Mouse (Mus musculus) heart, adult 2 months (tissue): ENCODE data around the gene Bloc1s6.

ENCODE experiments used
- CTCF ChIP-seq: fragments of 200-600 bp; IDR thresholded peaks from 2 replicates; pipeline ENCODE4 v1.8.1; 2022; ENCODE audit warnings: antibody characterized with exemption, mild to moderate bottlenecking, moderate library complexity
- EP300 ChIP-seq: fragments of 200-500 bp; IDR thresholded peaks from 2 replicates; pipeline ENCODE4 v1.6.1; 2011; ENCODE audit warnings: low read depth, low read length, control low read depth; ENCODE audit not compliant: insufficient read depth
- POLR2A ChIP-seq: fragments of 200-500 bp; IDR thresholded peaks from 2 replicates; pipeline ENCODE4 v1.6.1; 2011; ENCODE audit warnings: mild to moderate bottlenecking, low read depth, low read length, control low read depth; ENCODE audit not compliant: insufficient read depth

DNA sequence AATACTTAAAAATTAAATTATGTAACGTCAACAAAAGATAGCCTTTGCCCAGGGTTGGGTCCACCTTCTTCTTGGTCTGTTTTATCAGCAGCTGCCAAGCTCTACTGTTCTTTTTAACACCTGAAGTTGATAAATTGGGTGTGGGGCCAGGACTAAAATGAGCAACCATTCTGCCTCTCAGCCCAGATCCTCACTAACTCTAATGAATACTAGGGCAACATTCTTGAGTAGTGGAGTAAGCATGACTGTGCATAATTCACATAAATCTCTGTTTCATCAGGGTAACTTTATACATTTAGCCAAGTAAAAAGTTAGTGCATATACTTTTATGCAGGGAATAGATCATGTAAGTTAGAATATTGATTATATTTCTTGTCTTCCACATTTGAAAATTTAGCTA, 37.2 kb downstream of the Bloc1s6 start:
- no peak for TF ChIP-seq CTCF
- TF ChIP-seq EP300 = no peak
- TF ChIP-seq POLR2A = no peak
